Mouse (Mus musculus): ENCODE measurements around the gene Rsrc1.
A peak's percentile ranks its signal among the peaks of the same experiment; 100 is the strongest.
"Not testable (repeated sequence)": the region's sequence is repeated elsewhere in the genome, so short reads cannot be mapped to it uniquely, and the experiment has no call there.

Rsrc1 gene

GRCm38 (mm10) chr3:67075484-67075883 is 94.3 kb downstream of the Rsrc1 start:
- DNase-seq (ENCODE audit: low read depth, low spot score) = no peak
- H3K36me3 ChIP-seq (ENCODE audit: control insufficient read depth, insufficient read depth, low read length, poor library complexity, severe bottlenecking) = no peaks in the 10 kb centered on the region
- H3K27me3 ChIP-seq (ENCODE audit: control insufficient read depth, insufficient read depth, low read length, poor library complexity, severe bottlenecking) = no peaks in the 10 kb centered on the region

- Histone ChIP-seq H3K36me3 (ENCODE audit: control insufficient read depth, insufficient read depth, low read length, poor library complexity, severe bottlenecking) (no peaks in the 10 kb centered on the region), H3K27me3 (ENCODE audit: control insufficient read depth, insufficient read depth, low read length, poor library complexity, severe bottlenecking) (no peaks in the 10 kb centered on the region)
- peak; percentile 3 for DNase-seq (ENCODE audit: low read depth, low spot score)
Observed at GRCm38 (mm10) chr3:67084742-67085141, 103.6 kb downstream of the Rsrc1 start.

- no peak for DNase-seq (ENCODE audit: low read depth, low spot score)
- Histone ChIP-seq H3K36me3 (ENCODE audit: control insufficient read depth, insufficient read depth, low read length, poor library complexity, severe bottlenecking) (no peaks in the 10 kb centered on the region), H3K27me3 (ENCODE audit: control insufficient read depth, insufficient read depth, low read length, poor library complexity, severe bottlenecking) (no peaks in the 10 kb centered on the region)
Observed at GRCm38 (mm10) chr3:67108428-67108827, 127.2 kb downstream of the Rsrc1 start.

- H3K36me3 ChIP-seq (ENCODE audit: control insufficient read depth, insufficient read depth, low read length, poor library complexity, severe bottlenecking) = no peaks in the 10 kb centered on the region
- no peak for DNase-seq (ENCODE audit: low read depth, low spot score)
- H3K27me3 ChIP-seq (ENCODE audit: control insufficient read depth, insufficient read depth, low read length, poor library complexity, severe bottlenecking) = no peaks in the 10 kb centered on the region
Observed at GRCm38 (mm10) chr3:67116317-67116716, 135.1 kb downstream of the Rsrc1 start.

GRCm38 (mm10) chr3:67132521-67132920 is 151.3 kb downstream of the Rsrc1 start:
- Histone ChIP-seq H3K27me3 (ENCODE audit: control insufficient read depth, insufficient read depth, low read length, poor library complexity, severe bottlenecking) (no peaks in the 10 kb centered on the region), H3K36me3 (ENCODE audit: control insufficient read depth, insufficient read depth, low read length, poor library complexity, severe bottlenecking) (no peaks in the 10 kb centered on the region)
- peak; percentile 2 for DNase-seq (ENCODE audit: low read depth, low spot score)

GRCm38 (mm10) chr3:67135749-67136375 is 154.7 kb downstream of the Rsrc1 start:
- no peaks in the 10 kb centered on the region for H3K36me3 ChIP-seq (ENCODE audit: control insufficient read depth, insufficient read depth, low read length, poor library complexity, severe bottlenecking)
- H3K27me3 ChIP-seq (ENCODE audit: control insufficient read depth, insufficient read depth, low read length, poor library complexity, severe bottlenecking) = no peaks in the 10 kb centered on the region
- DNase-seq (ENCODE audit: low read depth, low spot score) = no peak

- no peaks in the 10 kb centered on the region for H3K27me3 ChIP-seq (ENCODE audit: control insufficient read depth, insufficient read depth, low read length, poor library complexity, severe bottlenecking)
- H3K36me3 ChIP-seq (ENCODE audit: control insufficient read depth, insufficient read depth, low read length, poor library complexity, severe bottlenecking) = no peaks in the 10 kb centered on the region
- DNase-seq (ENCODE audit: low read depth, low spot score) = no peak
Observed at GRCm38 (mm10) chr3:67144952-67145351, 163.8 kb downstream of the Rsrc1 start.

- Histone ChIP-seq H3K27me3 (ENCODE audit: control insufficient read depth, insufficient read depth, low read length, poor library complexity, severe bottlenecking) (no peaks in the 10 kb centered on the region), H3K36me3 (ENCODE audit: control insufficient read depth, insufficient read depth, low read length, poor library complexity, severe bottlenecking) (no peaks in the 10 kb centered on the region)
- no peak for DNase-seq (ENCODE audit: low read depth, low spot score)
Observed at GRCm38 (mm10) chr3:67146280-67146679, 165.1 kb downstream of the Rsrc1 start.

GRCm38 (mm10) chr3:67147246-67147645 is 166.1 kb downstream of the Rsrc1 start:
- Histone ChIP-seq H3K27me3 (ENCODE audit: control insufficient read depth, insufficient read depth, low read length, poor library complexity, severe bottlenecking) (no peaks in the 10 kb centered on the region), H3K36me3 (ENCODE audit: control insufficient read depth, insufficient read depth, low read length, poor library complexity, severe bottlenecking) (no peaks in the 10 kb centered on the region)
- no peak for DNase-seq (ENCODE audit: low read depth, low spot score)

GRCm38 (mm10) chr3:67197179-67197578 is 216.0 kb downstream of the Rsrc1 start:
- no peaks in the 10 kb centered on the region for H3K36me3 ChIP-seq (ENCODE audit: control insufficient read depth, insufficient read depth, low read length, poor library complexity, severe bottlenecking)
- no peaks in the 10 kb centered on the region for H3K27me3 ChIP-seq (ENCODE audit: control insufficient read depth, insufficient read depth, low read length, poor library complexity, severe bottlenecking)
- DNase-seq (ENCODE audit: low read depth, low spot score) = peak; percentile 49

- no peaks in the 10 kb centered on the region for H3K36me3 ChIP-seq (ENCODE audit: control insufficient read depth, insufficient read depth, low read length, poor library complexity, severe bottlenecking)
- DNase-seq (ENCODE audit: low read depth, low spot score) = no peak
- H3K27me3 ChIP-seq (ENCODE audit: control insufficient read depth, insufficient read depth, low read length, poor library complexity, severe bottlenecking) = no peaks in the 10 kb centered on the region
Observed at GRCm38 (mm10) chr3:67213047-67213457, 231.9 kb downstream of the Rsrc1 start.

- no peaks in the 10 kb centered on the region for H3K36me3 ChIP-seq (ENCODE audit: control insufficient read depth, insufficient read depth, low read length, poor library complexity, severe bottlenecking)
- no peak for DNase-seq (ENCODE audit: low read depth, low spot score)
- H3K27me3 ChIP-seq (ENCODE audit: control insufficient read depth, insufficient read depth, low read length, poor library complexity, severe bottlenecking) = no peaks in the 10 kb centered on the region
Observed at GRCm38 (mm10) chr3:67232617-67233241, 251.5 kb downstream of the Rsrc1 start.

- not testable (repeated sequence) for H3K27me3 ChIP-seq (ENCODE audit: control insufficient read depth, insufficient read depth, low read length, poor library complexity, severe bottlenecking); DNase-seq (ENCODE audit: low read depth, low spot score)
Observed at GRCm38 (mm10) chr3:67242451-67242850, 261.3 kb downstream of the Rsrc1 start.

GRCm38 (mm10) chr3:67267448-67267847 is 286.3 kb downstream of the Rsrc1 start:
- no peaks in the 10 kb centered on the region for H3K36me3 ChIP-seq (ENCODE audit: control insufficient read depth, insufficient read depth, low read length, poor library complexity, severe bottlenecking)
- DNase-seq (ENCODE audit: low read depth, low spot score) = no peak
- no peaks in the 10 kb centered on the region for H3K27me3 ChIP-seq (ENCODE audit: control insufficient read depth, insufficient read depth, low read length, poor library complexity, severe bottlenecking)

More at GRCm38 (mm10) chr3:67242451-67242850, 261.3 kb downstream of the Rsrc1 start:
- H3K36me3 ChIP-seq (ENCODE audit: control insufficient read depth, insufficient read depth, low read length, poor library complexity, severe bottlenecking) = not testable (repeated sequence)

GRCm38 (mm10) chr3:67279781-67280180 is 298.6 kb downstream of the Rsrc1 start:
- no peak for DNase-seq (ENCODE audit: low read depth, low spot score)
- H3K36me3 ChIP-seq (ENCODE audit: control insufficient read depth, insufficient read depth, low read length, poor library complexity, severe bottlenecking) = no peaks in the 10 kb centered on the region
- no peaks in the 10 kb centered on the region for H3K27me3 ChIP-seq (ENCODE audit: control insufficient read depth, insufficient read depth, low read length, poor library complexity, severe bottlenecking)

- DNase-seq (ENCODE audit: low read depth, low spot score) = no peak
- H3K36me3 ChIP-seq (ENCODE audit: control insufficient read depth, insufficient read depth, low read length, poor library complexity, severe bottlenecking) = no peaks in the 10 kb centered on the region
- no peaks in the 10 kb centered on the region for H3K27me3 ChIP-seq (ENCODE audit: control insufficient read depth, insufficient read depth, low read length, poor library complexity, severe bottlenecking)
Observed at GRCm38 (mm10) chr3:67280247-67280646, 299.1 kb downstream of the Rsrc1 start.

All from splenic B cell, adult 2 months (primary cell).